ENCODE assay signal across 8 mouse cellular contexts in genomic region chr13:74300925-74301606, GRCm38 (mm10). TPM values are rescaled to one million over a fixed set of nuclear protein-coding genes. Genes with fewer than 3 reads are reported as not detected.
DNase-seq lines count a peak whose midpoint lies in the region; ATAC-seq lines count a peak whose summit lies in the region.

No protein-coding gene starts in this region.

- intact Hi-C loops in left cerebral cortex, postnatal 25 days (cut with DNase I) = loop anchor here (1.0 to 10.0 kb wide), 5 partner anchors 94 to 576 kb away; partner anchors contain the start of gene Exoc3

- no peaks in the 10 kb centered on the region for H3K4me1 ChIP-seq in intestine, embryonic 16.5 days (ENCODE audit: control insufficient read depth, insufficient read depth, low read length)
- H3K4me1 ChIP-seq in midbrain, embryonic 10.5 days = no peaks in the 10 kb centered on the region

- no peaks in the 10 kb centered on the region for H3K27me3 ChIP-seq in intestine, embryonic 16.5 days (replicated peaks; ENCODE audit: control insufficient read depth, insufficient read depth, low read length)
- no peaks in the 10 kb centered on the region for H3K27me3 ChIP-seq in midbrain, embryonic 10.5 days (ENCODE audit: low read depth, poor library complexity, severe bottlenecking)

- H3K4me2 ChIP-seq in intestine, embryonic 16.5 days (ENCODE audit: low read depth, low read length) = no peak overlapping the region

- H3K9ac ChIP-seq in intestine, embryonic 16.5 days (ENCODE audit: low read depth, low read length) = no peak overlapping the region

- no peak overlapping the region for H3K27ac ChIP-seq in intestine, embryonic 16.5 days (ENCODE audit: low read length)
- no peak overlapping the region for H3K27ac ChIP-seq in midbrain, embryonic 10.5 days (replicated peaks)

- no peak overlapping the region for H3K4me3 ChIP-seq in intestine, embryonic 16.5 days (ENCODE audit: low read length)
- no peak overlapping the region for H3K4me3 ChIP-seq in midbrain, embryonic 10.5 days

- ATAC-seq in intestine, embryonic 16.5 days = peak; percentile 77

- H3K9me3 ChIP-seq in intestine, embryonic 16.5 days (ENCODE audit: control insufficient read depth, low read length) = no peaks in the 10 kb centered on the region
- H3K9me3 ChIP-seq in midbrain, embryonic 10.5 days (replicated peaks) = no peaks in the 10 kb centered on the region

- DNase-seq in adrenal gland, adult 18-20 months (ENCODE audit: low spot score in 2 of 2) = peak; percentile 71 to 76
- peak; percentile 86 for DNase-seq in embryo, embryonic 10 days (ENCODE audit: low spot score)
- peak; percentile 71 for DNase-seq in gastrocnemius, postnatal 10 days
- DNase-seq in left cerebral cortex, postnatal 25 days (ENCODE audit: low spot score in 2 of 2) = peak; percentile 73 to 81
- peak; percentile 63 for DNase-seq in midbrain, embryonic 10.5 days (ENCODE audit: low spot score)
- peak; percentile 51 to 60 for DNase-seq in right cerebral cortex, postnatal 36 days (ENCODE audit: low spot score in 2 of 2)
- peak; percentile 47 for DNase-seq in yolk sac, embryonic 10.5 days (ENCODE audit: low spot score)

- H3K36me3 ChIP-seq in intestine, embryonic 16.5 days (ENCODE audit: control insufficient read depth, insufficient read depth, low read length) = peaks cover 3% of the 10 kb centered on the region; the same call in 1 of the 2 replicates
- H3K36me3 ChIP-seq in midbrain, embryonic 10.5 days = peaks cover 45% of the 10 kb centered on the region

- WGBS in intestine, embryonic 16.5 days = 38% methylated on average over 4 of the region's 4 CpGs
- WGBS in midbrain, embryonic 10.5 days = 47% methylated on average over 4 of the region's 4 CpGs

RNA-seq across cellular contexts. Expression of gene Ahrr, which starts 8.9 kb away (rescaled TPM):
- total RNA-seq in adrenal gland, adult 18-20 months (2021) = 1 to 10 TPM; 2.0 to 2.6 TPM
- total RNA-seq in gastrocnemius, postnatal 10 days (2021) = under 1 TPM; 0.09 to 0.16 TPM
- 0.43 and 0.54 TPM in 2 replicates for polyA plus RNA-seq in intestine, embryonic 16.5 days (2015; fragmentation: Nextera tagmentation; extraction: Ambion mirVana)
- 1 to 10 TPM in 1 of 2 experiments, under 1 TPM in 1; 0.78 to 1.6 TPM for total RNA-seq in left cerebral cortex, postnatal 25 days (2021)
- 1.8 and 2.0 TPM in 2 replicates for polyA plus RNA-seq in midbrain, embryonic 10.5 days (2016; fragmentation: Nextera tagmentation; extraction: Ambion mirVana)

RNA-seq across cellular contexts. Expression of gene Pdcd6, which starts 16.3 kb away (rescaled TPM):
- total RNA-seq in adrenal gland, adult 18-20 months (2021) = 100 to 1,000 TPM; 112 to 165 TPM
- 10 to 100 TPM; 25.0 to 33.6 TPM for total RNA-seq in gastrocnemius, postnatal 10 days (2021)
- polyA plus RNA-seq in intestine, embryonic 16.5 days (2015; fragmentation: Nextera tagmentation; extraction: Ambion mirVana) = 203 and 214 TPM in 2 replicates
- total RNA-seq in left cerebral cortex, postnatal 25 days (2021) = 10 to 100 TPM; 82.4 to 83.7 TPM
- polyA plus RNA-seq in midbrain, embryonic 10.5 days (2016; fragmentation: Nextera tagmentation; extraction: Ambion mirVana) = 118 and 124 TPM in 2 replicates

RNA-seq across cellular contexts. Expression of gene Sdha, which starts 49.0 kb away (rescaled TPM):
- total RNA-seq in adrenal gland, adult 18-20 months (2021) = 100 to 1,000 TPM; 720 to 882 TPM
- total RNA-seq in gastrocnemius, postnatal 10 days (2021) = 100 to 1,000 TPM; 416 to 519 TPM
- polyA plus RNA-seq in intestine, embryonic 16.5 days (2015; fragmentation: Nextera tagmentation; extraction: Ambion mirVana) = 404 and 405 TPM in 2 replicates
- 100 to 1,000 TPM; 310 to 311 TPM for total RNA-seq in left cerebral cortex, postnatal 25 days (2021)
- polyA plus RNA-seq in midbrain, embryonic 10.5 days (2016; fragmentation: Nextera tagmentation; extraction: Ambion mirVana) = 283 and 284 TPM in 2 replicates

RNA-seq across cellular contexts. Expression of gene Ccdc127, which starts 49.0 kb away (rescaled TPM):
- total RNA-seq in adrenal gland, adult 18-20 months (2021) = 10 to 100 TPM; 55.4 to 66.8 TPM
- total RNA-seq in gastrocnemius, postnatal 10 days (2021) = 10 to 100 TPM; 41.5 to 43.7 TPM
- 38.5 and 39.4 TPM in 2 replicates for polyA plus RNA-seq in intestine, embryonic 16.5 days (2015; fragmentation: Nextera tagmentation; extraction: Ambion mirVana)
- total RNA-seq in left cerebral cortex, postnatal 25 days (2021) = 10 to 100 TPM; 87.5 to 88.3 TPM
- polyA plus RNA-seq in midbrain, embryonic 10.5 days (2016; fragmentation: Nextera tagmentation; extraction: Ambion mirVana) = 56.1 and 59.6 TPM in 2 replicates
